Mouse (Mus musculus) heart, embryonic 13.5 days (tissue): ENCODE results near the gene Sesn2. TPM values are rescaled to one million over a fixed set of nuclear protein-coding genes. Genes with fewer than 3 reads are reported as not detected.
"Not testable (repeated sequence)": the region's sequence is repeated elsewhere in the genome, so short reads cannot be mapped to it uniquely, and the experiment has no call there.

Experiments
- ATAC-seq: fragments of 200-750 bp; cut with Nextera tagmentation; 2 replicates; pipeline ENCODE4 v1.8.0; 2017; ENCODE audit warnings: moderate TSS enrichment; ENCODE audit not compliant: insufficient number of reproducible peaks, low FRiP score, low TSS enrichment; ENCODE audit errors: extremely low read depth
- H3K27ac ChIP-seq: fragments of 300-500 bp; sonication (generic); replicated peaks from 2 replicates; pipeline ENCODE4 v1.5.1; 2015; ENCODE audit warnings: moderate library complexity, mild to moderate bottlenecking, inconsistent platforms
- H3K27me3 ChIP-seq: fragments of 300-500 bp; sonication (generic); replicated peaks from 2 replicates; pipeline ENCODE4 v1.6.1; 2015; ENCODE audit warnings: mild to moderate bottlenecking, inconsistent platforms
- H3K36me3 ChIP-seq: fragments of 300-500 bp; sonication (generic); 2 replicates; pipeline ENCODE4 v1.6.1; 2015; ENCODE audit warnings: mild to moderate bottlenecking, inconsistent platforms
- H3K4me1 ChIP-seq: fragments of 300-500 bp; sonication (generic); 2 replicates; pipeline ENCODE4 v1.6.1; 2015; ENCODE audit warnings: inconsistent platforms
- H3K4me2 ChIP-seq: fragments of 300-500 bp; sonication (generic); 2 replicates; pipeline ENCODE4 v1.6.1; 2015; ENCODE audit warnings: inconsistent platforms, mild to moderate bottlenecking, moderate library complexity
- H3K4me3 ChIP-seq: fragments of 300-500 bp; sonication (generic); 2 replicates; pipeline ENCODE4 v1.5.1; 2015; ENCODE audit warnings: moderate library complexity, mild to moderate bottlenecking, inconsistent platforms
- H3K9ac ChIP-seq: fragments of 300-500 bp; sonication (generic); 2 replicates; pipeline ENCODE4 v1.6.1; 2015; ENCODE audit warnings: inconsistent platforms, mild to moderate bottlenecking, moderate library complexity
- H3K9me3 ChIP-seq: fragments of 300-500 bp; sonication (generic); 2 replicates; pipeline ENCODE4 v1.6.1; 2016; ENCODE audit warnings: inconsistent platforms
- WGBS: fragments of 180-500 bp; shearing (Covaris S2); methylation state at CpG from one replicate; pipeline ENCODE4 v1.1.7; 2015; ENCODE audit warnings: mixed read lengths; 5-methylcytosine and 5-hydroxymethylcytosine counted together
- polyA plus RNA-seq: library from polyadenylated mRNA; unstranded; fragments of >200 nt; fragmentation: Nextera tagmentation; extraction: Ambion mirVana; gene quantifications from 2 replicates; pipeline ENCODE4 v1.2.1, GENCODE M21; 2015

The Sesn2 gene
- polyA plus RNA-seq, 1 experiment from 2014 or later = 7.3 TPM

- ATAC-seq = no peak
- no peak overlapping the region for H3K4me2 ChIP-seq
- H3K27ac ChIP-seq = no peak overlapping the region
- H3K27me3 ChIP-seq = no peaks in the 10 kb centered on the region
- 54% methylated on average over 10 of the region's 10 CpGs for WGBS
- no peak overlapping the region for H3K4me3 ChIP-seq
- 0 out of 2 replicates have a peak overlapping the region, but pooled peaks have one; percentile 19 for H3K9ac ChIP-seq
- no peaks in the 10 kb centered on the region for H3K9me3 ChIP-seq
- H3K4me1 ChIP-seq = peaks cover 13% of the 10 kb centered on the region
- H3K36me3 ChIP-seq = peaks cover 50% of the 10 kb centered on the region
Observed at GRCm38 (mm10) chr4:132492178-132493060, 17.9 kb downstream of the Sesn2 start.

- no peaks in the 10 kb centered on the region for H3K27me3 ChIP-seq
- H3K4me3 ChIP-seq = no peak overlapping the region
- H3K9ac ChIP-seq = no peak overlapping the region
- no peak for ATAC-seq
- H3K36me3 ChIP-seq = peaks cover 43% of the 10 kb centered on the region
- WGBS = 63% methylated on average over 6 of the region's 6 CpGs
- H3K4me1 ChIP-seq = peaks cover 13% of the 10 kb centered on the region
- no peak overlapping the region for H3K4me2 ChIP-seq
- no peaks in the 10 kb centered on the region for H3K9me3 ChIP-seq
- H3K27ac ChIP-seq = no peak overlapping the region
Observed at GRCm38 (mm10) chr4:132491748-132492147, 18.6 kb downstream of the Sesn2 start.

DNA sequence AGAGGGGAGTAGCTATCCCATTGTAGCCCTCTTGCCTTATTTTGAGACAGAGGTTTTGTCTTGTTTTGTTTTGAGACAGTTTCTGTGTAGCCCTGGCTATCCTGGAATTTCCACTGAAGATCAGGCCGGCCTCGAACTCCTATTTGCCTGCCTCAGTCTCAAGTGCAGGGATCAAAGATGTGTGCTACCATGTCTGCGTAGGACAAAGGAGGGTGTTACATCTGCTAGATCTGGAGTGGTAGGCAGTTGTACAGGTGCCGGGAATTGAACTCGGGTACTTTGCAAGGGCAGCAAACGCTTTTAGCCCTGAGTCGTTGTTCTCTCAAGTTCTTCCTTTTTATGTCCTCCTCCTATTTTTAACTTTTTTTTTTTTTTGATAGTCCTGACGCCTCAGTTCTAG, 19.2 kb downstream of the Sesn2 start:
- no peaks in the 10 kb centered on the region for H3K27me3 ChIP-seq
- H3K27ac ChIP-seq = no peak overlapping the region
- no peak for ATAC-seq
- H3K4me3 ChIP-seq = no peak overlapping the region
- peaks cover 13% of the 10 kb centered on the region for H3K4me1 ChIP-seq
- no peak overlapping the region for H3K4me2 ChIP-seq
- 87% methylated on average over 8 of the region's 8 CpGs for WGBS
- peaks cover 37% of the 10 kb centered on the region for H3K36me3 ChIP-seq
- H3K9me3 ChIP-seq = no peaks in the 10 kb centered on the region
- no peak overlapping the region for H3K9ac ChIP-seq

DNA sequence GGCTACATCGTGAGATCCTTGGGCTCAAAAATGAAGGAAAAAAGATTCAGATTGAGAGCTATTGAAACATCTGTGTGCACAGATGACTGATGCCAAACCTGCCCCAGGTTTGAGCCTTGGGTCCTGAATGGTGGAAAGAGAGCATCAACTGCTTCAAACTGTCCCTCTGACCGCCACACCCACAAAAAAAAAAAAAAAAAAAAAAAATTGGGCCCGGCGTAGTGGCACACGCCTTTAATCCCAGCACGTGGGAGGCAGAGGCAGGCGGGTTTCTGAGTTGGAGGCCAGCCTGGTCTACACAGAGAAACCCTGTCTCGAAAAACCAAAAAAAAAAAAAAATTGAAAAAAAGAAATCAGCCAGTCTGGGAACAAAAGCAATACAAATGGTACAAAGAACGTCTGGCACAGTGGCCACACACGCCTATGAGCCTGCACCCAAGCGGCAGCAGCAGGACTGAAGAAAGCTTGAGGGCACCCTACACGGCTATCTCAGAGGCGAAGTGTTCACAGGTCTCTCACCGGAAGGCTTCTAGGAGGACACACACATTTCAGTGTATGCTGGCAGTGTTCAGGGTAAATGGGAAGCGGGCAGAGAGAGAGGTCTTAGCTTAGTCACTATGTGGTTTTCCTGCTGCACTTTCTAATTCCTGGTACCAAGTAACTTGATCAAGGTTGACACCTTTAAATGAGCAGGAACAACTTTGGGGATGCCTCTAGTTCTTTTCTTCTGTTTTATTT, 19.9 kb downstream of the Sesn2 start:
- Histone ChIP-seq H3K4me1 (peaks cover 13% of the 10 kb centered on the region), H3K27ac (no peak overlapping the region), H3K27me3 (no peaks in the 10 kb centered on the region), H3K4me3 (no peak overlapping the region), H3K36me3 (peaks cover 31% of the 10 kb centered on the region), H3K9ac (no peak overlapping the region), H3K9me3 (no peaks in the 10 kb centered on the region), H3K4me2 (no peak overlapping the region)
- no peak for ATAC-seq
- 89% methylated on average over 15 of the region's 15 CpGs for WGBS

DNA sequence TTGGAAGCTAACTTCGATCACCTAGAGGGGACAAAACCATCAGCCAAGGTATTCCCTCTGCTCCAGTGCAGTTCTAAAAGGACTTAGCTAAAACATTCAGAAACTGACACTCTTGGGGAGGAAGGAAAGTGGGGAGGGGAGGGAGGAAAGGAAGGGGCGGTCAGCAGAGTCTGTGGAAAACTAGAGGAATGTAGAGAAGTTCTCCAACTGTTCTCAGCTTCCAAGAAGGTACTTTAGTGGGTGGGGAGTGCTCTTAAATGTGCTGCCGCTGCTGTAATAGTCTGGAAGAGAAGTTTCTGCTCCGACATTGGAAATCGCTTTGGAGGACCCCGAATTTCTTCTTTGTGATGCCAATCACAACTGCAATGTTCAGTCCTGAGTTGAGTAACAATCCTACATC, 21.3 kb downstream of the Sesn2 start:
- H3K9me3 ChIP-seq = no peaks in the 10 kb centered on the region
- no peak for ATAC-seq
- H3K4me3 ChIP-seq = no peak overlapping the region
- no peak overlapping the region for H3K9ac ChIP-seq
- 65% methylated on average over 6 of the region's 6 CpGs for WGBS
- peaks cover 13% of the 10 kb centered on the region for H3K4me1 ChIP-seq
- no peaks in the 10 kb centered on the region for H3K27me3 ChIP-seq
- H3K27ac ChIP-seq = no peak overlapping the region
- H3K36me3 ChIP-seq = peaks cover 17% of the 10 kb centered on the region
- H3K4me2 ChIP-seq = no peak overlapping the region

GRCm38 (mm10) chr4:132488521-132488920, 21.8 kb downstream of the Sesn2 start:
- Histone ChIP-seq H3K27me3 (no peaks in the 10 kb centered on the region), H3K36me3 (peaks cover 12% of the 10 kb centered on the region), H3K4me3 (no peak overlapping the region), H3K4me1 (peaks cover 13% of the 10 kb centered on the region), H3K4me2 (no peak overlapping the region), H3K9ac (no peak overlapping the region), H3K9me3 (no peaks in the 10 kb centered on the region), H3K27ac (no peak overlapping the region)
- no peak for ATAC-seq
- 81% methylated on average over 3 of the region's 3 CpGs for WGBS

GRCm38 (mm10) chr4:132484820-132485219, 25.5 kb downstream of the Sesn2 start:
- Histone ChIP-seq H3K27me3 (no peaks in the 10 kb centered on the region), H3K9me3 (no peaks in the 10 kb centered on the region), H3K36me3 (no peaks in the 10 kb centered on the region), H3K27ac (no peak overlapping the region), H3K4me3 (no peak overlapping the region), H3K4me2 (no peak overlapping the region), H3K4me1 (no peaks in the 10 kb centered on the region), H3K9ac (no peak overlapping the region)
- 63% methylated on average over 5 of the region's 5 CpGs for WGBS
- ATAC-seq = no peak

- 68% methylated on average over 4 of the region's 4 CpGs for WGBS
- Histone ChIP-seq H3K36me3 (no peaks in the 10 kb centered on the region), H3K4me2 (no peak overlapping the region), H3K4me3 (no peak overlapping the region), H3K27me3 (no peaks in the 10 kb centered on the region), H3K9ac (no peak overlapping the region), H3K4me1 (no peaks in the 10 kb centered on the region), H3K27ac (no peak overlapping the region), H3K9me3 (no peaks in the 10 kb centered on the region)
- no peak for ATAC-seq
Observed at GRCm38 (mm10) chr4:132484231-132484630, 26.1 kb downstream of the Sesn2 start.

GRCm38 (mm10) chr4:132482956-132483608, 27.2 kb downstream of the Sesn2 start:
- Histone ChIP-seq H3K27ac (no peak overlapping the region), H3K27me3 (no peaks in the 10 kb centered on the region), H3K4me2 (no peak overlapping the region), H3K9ac (no peak overlapping the region), H3K9me3 (no peaks in the 10 kb centered on the region), H3K36me3 (no peaks in the 10 kb centered on the region), H3K4me3 (no peak overlapping the region), H3K4me1 (no peaks in the 10 kb centered on the region)
- 70% methylated on average over 13 of the region's 13 CpGs for WGBS
- ATAC-seq = no peak

DNA sequence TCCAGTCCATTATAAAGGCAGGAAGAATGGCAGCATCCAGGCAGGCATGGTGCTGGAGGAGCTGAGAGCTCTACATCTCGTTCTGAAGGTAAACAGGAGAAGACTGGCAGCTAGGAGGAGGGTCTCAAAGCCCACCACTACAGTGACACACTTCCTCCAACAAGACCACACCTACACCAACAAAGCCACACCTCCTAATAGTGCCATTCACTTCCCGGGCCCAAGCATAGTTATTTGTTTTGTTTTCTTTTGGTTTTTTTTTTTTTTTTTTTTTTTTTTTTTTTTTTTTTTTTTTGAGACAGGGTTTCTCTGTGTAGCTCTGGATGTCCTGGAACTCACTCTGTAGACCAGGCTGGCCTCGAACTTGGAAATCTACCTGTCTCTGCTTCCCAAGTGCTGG, 28.2 kb downstream of the Sesn2 start:
- not testable (repeated sequence) for H3K9me3 ChIP-seq, H3K27me3 ChIP-seq, H3K36me3 ChIP-seq, H3K4me3 ChIP-seq, H3K9ac ChIP-seq, H3K4me2 ChIP-seq, ATAC-seq, H3K27ac ChIP-seq, H3K4me1 ChIP-seq
- WGBS = 58% methylated on average over 3 of the region's 3 CpGs

DNA sequence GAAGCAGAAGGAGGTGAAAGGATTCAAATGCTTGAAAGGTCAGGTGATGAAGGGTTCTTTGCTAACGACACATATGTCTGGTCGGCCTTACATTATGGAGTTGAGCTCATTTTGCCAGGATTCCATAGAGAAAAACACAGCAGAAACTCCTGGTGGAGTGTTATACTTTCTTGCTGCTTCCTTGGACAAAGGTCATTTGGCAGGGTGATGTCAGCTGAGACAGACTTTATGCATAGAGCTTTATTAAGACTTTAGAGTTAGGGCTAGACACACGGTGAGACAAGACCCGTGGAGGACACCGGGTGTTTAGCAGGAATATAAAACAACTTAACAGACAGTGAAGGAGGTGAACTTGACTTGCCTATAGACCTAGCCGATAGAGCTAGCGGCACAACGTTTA, 32.5 kb downstream of the Sesn2 start:
- no peak overlapping the region for H3K4me3 ChIP-seq
- no peak overlapping the region for H3K4me2 ChIP-seq
- no peak for ATAC-seq
- no peaks in the 10 kb centered on the region for H3K36me3 ChIP-seq
- no peak overlapping the region for H3K27ac ChIP-seq
- 81% methylated on average over 8 of the region's 8 CpGs for WGBS
- no peaks in the 10 kb centered on the region for H3K27me3 ChIP-seq
- no peaks in the 10 kb centered on the region for H3K9me3 ChIP-seq
- H3K9ac ChIP-seq = no peak overlapping the region
- no peaks in the 10 kb centered on the region for H3K4me1 ChIP-seq
